Mouse (Mus musculus) liver, embryonic 16.5 days (tissue): ENCODE measurements around the gene Ube2r2. TPM values are rescaled to one million over a fixed set of nuclear protein-coding genes. Genes with fewer than 3 reads are reported as not detected.

Experiments
- ATAC-seq: fragments of 200-750 bp; cut with Nextera tagmentation; 2 replicates; pipeline ENCODE4 v1.8.0; 2017; ENCODE audit warnings: low read depth, mild to moderate bottlenecking, moderate number of reproducible peaks, moderate library complexity
- H3K27ac ChIP-seq: fragments of 300-500 bp; sonication (generic); 2 replicates; pipeline ENCODE4 v1.5.1; 2014; ENCODE audit warnings: mild to moderate bottlenecking, low read length
- H3K27me3 ChIP-seq: fragments of 300-500 bp; sonication (generic); 2 replicates; pipeline ENCODE4 v1.6.1; 2014; ENCODE audit warnings: low read depth, low read length, mixed read lengths; ENCODE audit not compliant: control insufficient read depth, insufficient read depth
- H3K36me3 ChIP-seq: fragments of 300-500 bp; sonication (generic); 2 replicates; pipeline ENCODE4 v1.6.1; 2014; ENCODE audit warnings: mild to moderate bottlenecking; ENCODE audit not compliant: control insufficient read depth, insufficient read depth
- H3K4me1 ChIP-seq: fragments of 300-500 bp; sonication (generic); 2 replicates; pipeline ENCODE4 v1.6.1; 2014; ENCODE audit warnings: low read depth, low read length, mixed read lengths; ENCODE audit not compliant: control insufficient read depth
- H3K4me2 ChIP-seq: fragments of 300-500 bp; sonication (generic); 2 replicates; pipeline ENCODE4 v1.6.1; 2014; ENCODE audit warnings: low read depth, low read length, mixed read lengths
- H3K4me3 ChIP-seq: fragments of 300-500 bp; sonication (generic); 2 replicates; pipeline ENCODE4 v1.5.1; 2014; ENCODE audit warnings: low read depth, mild to moderate bottlenecking, low read length
- H3K9ac ChIP-seq: fragments of 300-500 bp; sonication (generic); 2 replicates; pipeline ENCODE4 v1.6.1; 2014; ENCODE audit warnings: low read depth, low read length
- H3K9me3 ChIP-seq: fragments of 300-500 bp; sonication (generic); replicated peaks from 2 replicates; pipeline ENCODE4 v1.6.1; 2016; ENCODE audit warnings: low read length; ENCODE audit not compliant: control insufficient read depth
- WGBS: fragments of 180-500 bp; shearing (Covaris S2); extraction: QIAGEN DNeasy Blood & Tissue Kit; methylation state at CpG from one replicate; pipeline ENCODE4 v1.1.7; 2014; ENCODE audit not compliant: insufficient replicate concordance; 5-methylcytosine and 5-hydroxymethylcytosine counted together
- polyA plus RNA-seq: library from polyadenylated mRNA; unstranded; fragments of >200 nt; fragmentation: Nextera tagmentation; extraction: Ambion mirVana; gene quantifications from 2 replicates; pipeline ENCODE4 v1.2.1, GENCODE M21; 2015

Ube2r2 gene
- polyA plus RNA-seq, 1 experiment from 2014 or later, result 56.0 TPM

DNA sequence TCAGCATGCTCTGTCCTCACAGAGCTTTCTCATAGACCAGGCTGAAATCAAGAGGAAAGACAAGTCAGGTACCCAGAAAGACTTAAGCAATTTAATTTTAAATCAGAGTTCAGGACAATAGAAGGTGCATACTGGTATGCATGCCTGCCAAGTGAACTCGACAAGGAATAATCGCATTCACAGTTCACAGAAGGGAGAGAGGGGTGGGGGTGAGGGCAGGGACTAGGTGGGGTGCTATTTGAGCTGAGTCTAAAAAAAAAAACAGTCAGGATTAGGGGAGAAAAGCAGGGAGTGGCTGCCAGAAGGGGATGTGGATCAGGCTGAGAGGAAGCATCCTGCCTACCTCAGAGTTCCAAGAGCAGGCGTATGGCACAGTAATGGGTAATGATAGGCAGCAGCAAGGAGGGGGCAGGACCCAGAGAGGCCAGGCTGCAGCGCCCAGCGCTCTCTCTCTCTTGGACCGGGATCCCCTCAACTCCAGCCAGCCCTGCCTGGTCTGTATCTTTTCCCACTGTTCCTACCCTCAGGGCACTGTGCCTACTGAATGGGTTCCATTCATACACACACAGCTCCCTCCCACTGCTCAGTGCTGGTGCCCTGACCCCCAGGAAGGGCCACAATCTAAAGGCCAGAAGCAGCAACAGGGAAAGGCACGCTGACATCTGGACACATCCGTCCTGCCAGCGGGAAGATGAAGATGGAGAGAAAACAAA, 21.0 kb upstream of the Ube2r2 start:
- WGBS, result 85% methylated on average over 9 of the region's 9 CpGs
- H3K9me3 ChIP-seq, result no peaks in the 10 kb centered on the region
- no peak overlapping the region for H3K27ac ChIP-seq
- no peak overlapping the region for H3K9ac ChIP-seq
- no peak overlapping the region for H3K4me2 ChIP-seq
- peaks cover 23% of the 10 kb centered on the region for H3K36me3 ChIP-seq
- no peak for ATAC-seq
- H3K4me3 ChIP-seq, result no peak overlapping the region
- no peaks in the 10 kb centered on the region for H3K4me1 ChIP-seq
- no peaks in the 10 kb centered on the region for H3K27me3 ChIP-seq

GRCm38 (mm10) chr4:41115074-41115473, 20.5 kb upstream of the Ube2r2 start:
- Histone ChIP-seq H3K9ac (no peak overlapping the region), H3K4me3 (no peak overlapping the region), H3K4me1 (no peaks in the 10 kb centered on the region), H3K27ac (no peak overlapping the region), H3K4me2 (no peak overlapping the region), H3K27me3 (no peaks in the 10 kb centered on the region), H3K9me3 (no peaks in the 10 kb centered on the region), H3K36me3 (peaks cover 27% of the 10 kb centered on the region)
- no peak for ATAC-seq
- 84% methylated on average over 6 of the region's 6 CpGs for WGBS

GRCm38 (mm10) chr4:41115793-41116192, 19.8 kb upstream of the Ube2r2 start:
- Histone ChIP-seq H3K27me3 (no peaks in the 10 kb centered on the region), H3K4me3 (no peak overlapping the region), H3K36me3 (peaks cover 33% of the 10 kb centered on the region), H3K9me3 (no peaks in the 10 kb centered on the region), H3K27ac (no peak overlapping the region), H3K9ac (no peak overlapping the region), H3K4me1 (no peaks in the 10 kb centered on the region), H3K4me2 (no peak overlapping the region)
- WGBS, result 83% methylated on average over 15 of the region's 15 CpGs
- ATAC-seq, result no peak

DNA sequence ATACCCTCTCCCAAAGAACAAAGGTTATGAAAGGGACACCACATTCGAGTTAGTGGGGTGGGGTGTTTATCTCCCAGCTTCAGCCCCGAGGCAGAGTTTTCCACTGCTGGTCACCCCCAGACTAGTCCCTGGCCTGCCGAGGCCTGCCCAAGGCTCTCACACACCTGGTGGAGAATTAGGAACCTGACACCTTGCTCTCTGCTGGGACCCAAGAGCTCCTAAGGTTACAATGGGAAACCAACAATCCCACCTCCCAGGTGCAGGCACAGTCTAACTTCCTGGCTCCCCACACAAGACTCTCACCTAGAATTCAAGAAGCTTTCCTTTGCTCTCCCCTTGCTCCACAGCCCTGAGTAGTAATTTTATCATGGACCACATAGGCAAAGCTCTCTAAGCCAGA, 18.7 kb upstream of the Ube2r2 start:
- Histone ChIP-seq H3K9me3 (no peaks in the 10 kb centered on the region), H3K36me3 (peaks cover 39% of the 10 kb centered on the region), H3K27ac (no peak overlapping the region), H3K27me3 (no peaks in the 10 kb centered on the region), H3K4me3 (no peak overlapping the region), H3K9ac (no peak overlapping the region), H3K4me1 (no peaks in the 10 kb centered on the region), H3K4me2 (no peak overlapping the region)
- ATAC-seq, result no peak
- 56% methylated on average over 3 of the region's 3 CpGs for WGBS

- no peaks in the 10 kb centered on the region for H3K9me3 ChIP-seq
- no peak overlapping the region for H3K9ac ChIP-seq
Observed at GRCm38 (mm10) chr4:41118706-41119292, 16.7 kb upstream of the Ube2r2 start.

DNA sequence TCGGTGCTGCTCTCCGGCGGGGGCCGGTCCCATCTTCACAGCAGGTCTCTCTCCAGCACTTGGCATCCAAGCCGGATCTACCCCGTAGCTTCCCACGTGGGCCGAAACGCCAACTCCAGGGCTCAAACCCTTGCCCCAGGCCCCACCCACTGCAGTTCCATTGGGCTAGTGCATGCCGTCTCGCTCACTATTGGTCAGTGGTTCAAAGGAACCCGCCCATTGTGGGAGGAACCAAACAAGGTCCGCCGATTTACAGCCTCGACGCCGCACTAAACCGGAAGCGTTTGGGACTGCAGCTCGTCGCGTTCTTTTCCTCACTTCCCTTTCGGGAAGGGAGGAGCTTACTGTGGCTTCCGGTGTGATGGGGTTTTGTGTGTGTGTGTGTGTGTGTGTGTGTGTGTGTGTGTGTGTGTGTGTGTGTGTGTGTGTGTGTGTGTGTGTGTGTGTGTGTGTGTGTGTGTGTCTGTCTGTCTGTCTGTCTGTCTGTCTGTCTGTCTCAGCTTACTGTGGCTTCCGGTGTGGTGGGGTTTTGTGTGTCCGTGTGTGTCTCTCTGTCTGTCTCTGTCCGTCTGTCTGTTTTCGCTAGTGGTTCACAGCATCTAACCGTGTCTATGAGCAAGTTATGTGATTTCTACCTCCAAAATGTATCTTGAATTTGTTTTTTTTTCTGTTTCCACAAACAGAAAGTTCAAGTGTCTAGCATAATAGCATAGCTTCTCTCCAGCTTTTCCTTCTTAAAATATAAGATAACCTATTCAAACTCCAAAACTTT, 11.2 kb upstream of the Ube2r2 start, which contains the start of gene Nol6:
Gene Nol6, minus strand, starts transcription at position 276 of the 772 bp plus-strand sequence.
- Histone ChIP-seq H3K36me3 (peaks cover 16% of the 10 kb centered on the region), H3K27ac (0 out of 2 replicates have a peak within 1 kb of the TSS, but pooled peaks have one; percentile 41), H3K27me3 (no peaks in the 10 kb centered on the region), H3K4me3 (peak within 1 kb of the TSS; percentile 77), H3K9ac (peak within 1 kb of the TSS; percentile 59), H3K4me1 (peaks cover 11% of the 10 kb centered on the region), H3K9me3 (no peaks in the 10 kb centered on the region), H3K4me2 (peak within 1 kb of the TSS; percentile 94)
- peak; percentile 100 for ATAC-seq
- under 1% methylated on average over 29 of the region's 29 CpGs for WGBS

More at GRCm38 (mm10) chr4:41118706-41119292, 16.7 kb upstream of the Ube2r2 start:
- peaks cover 10% of the 10 kb centered on the region for H3K4me1 ChIP-seq
- H3K27me3 ChIP-seq, result no peaks in the 10 kb centered on the region
- 65% methylated on average over 11 of the region's 11 CpGs for WGBS
- peaks cover 39% of the 10 kb centered on the region for H3K36me3 ChIP-seq
- no peak overlapping the region for H3K27ac ChIP-seq
- H3K4me3 ChIP-seq, result no peak overlapping the region
- ATAC-seq, result peak; percentile 37
- no peak overlapping the region for H3K4me2 ChIP-seq

GRCm38 (mm10) chr4:41129406-41129805, 6.1 kb upstream of the Ube2r2 start:
- H3K9ac ChIP-seq, result peak overlapping the region; percentile 52
- H3K4me1 ChIP-seq, result peaks cover 41% of the 10 kb centered on the region
- no peaks in the 10 kb centered on the region for H3K9me3 ChIP-seq
- H3K4me3 ChIP-seq, result 0 out of 2 replicates have a peak overlapping the region, but pooled peaks have one; percentile 7
- H3K36me3 ChIP-seq, result no peaks in the 10 kb centered on the region
- H3K27me3 ChIP-seq, result no peaks in the 10 kb centered on the region
- 1% methylated on average over 2 of the region's 2 CpGs for WGBS
- H3K4me2 ChIP-seq, result peak overlapping the region; percentile 64
- ATAC-seq, result peak; percentile 81
- peak overlapping the region; percentile 88 for H3K27ac ChIP-seq

DNA sequence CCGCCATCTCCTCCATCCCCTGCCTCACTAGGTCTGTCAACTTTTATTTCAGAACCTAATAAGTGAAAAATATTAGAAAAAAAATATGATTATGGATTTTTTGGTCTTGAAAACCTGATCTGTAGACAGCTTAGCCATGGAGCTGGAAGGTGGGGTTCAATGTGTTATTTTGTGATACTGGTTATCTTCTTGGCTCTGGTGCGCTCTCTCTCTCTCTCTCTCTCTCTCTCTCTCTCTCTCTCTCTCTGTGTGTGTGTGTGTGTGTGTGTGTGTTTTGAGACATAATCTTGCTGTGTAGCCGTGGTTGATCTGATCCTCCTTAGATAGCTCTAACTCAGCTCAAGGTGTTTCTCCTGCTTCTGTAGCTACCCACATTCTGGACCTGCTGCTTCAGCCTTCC, 5.7 kb upstream of the Ube2r2 start:
- H3K36me3 ChIP-seq, result no peaks in the 10 kb centered on the region
- peak; percentile 90 for ATAC-seq
- WGBS, result 44% methylated on average over 3 of the region's 3 CpGs
- peak overlapping the region; percentile 64 for H3K4me2 ChIP-seq
- H3K27me3 ChIP-seq, result no peaks in the 10 kb centered on the region
- H3K4me1 ChIP-seq, result peaks cover 45% of the 10 kb centered on the region
- peak overlapping the region; percentile 52 for H3K9ac ChIP-seq
- H3K27ac ChIP-seq, result peak overlapping the region; percentile 88
- H3K9me3 ChIP-seq, result no peaks in the 10 kb centered on the region
- 0 out of 2 replicates have a peak overlapping the region, but pooled peaks have one; percentile 7 for H3K4me3 ChIP-seq
